Mouse (Mus musculus) small intestine, adult 2 months (tissue): ENCODE results near the gene Gas2.

Experiments
- CTCF ChIP-seq: fragments of 200-500 bp; IDR thresholded peaks from 2 replicates; pipeline ENCODE4 v1.5.1; 2012; ENCODE audit warnings: low read depth, mild to moderate bottlenecking, control low read depth, inconsistent platforms, low read length, moderate library complexity, mixed read lengths; ENCODE audit not compliant: insufficient replicate concordance, insufficient read length; ENCODE audit errors: extremely low read depth
- POLR2A ChIP-seq: fragments of 200-500 bp; IDR thresholded peaks from 2 replicates; pipeline ENCODE4 v1.6.1; 2012; ENCODE audit warnings: low read depth, mild to moderate bottlenecking, control low read depth, inconsistent platforms, low read length, moderate library complexity

- TF ChIP-seq CTCF (no peak), POLR2A (no peak)
Observed at GRCm38 (mm10) chr7:51982303-51982702, 120.5 kb downstream of the Gas2 start.
